Mouse (Mus musculus) small intestine, adult 2 months (tissue): ENCODE measurements around the gene Psen1.

Experiments
- CTCF ChIP-seq: fragments of 200-500 bp; IDR thresholded peaks from 2 replicates; pipeline ENCODE4 v1.5.1; 2012; ENCODE audit warnings: low read depth, mild to moderate bottlenecking, control low read depth, inconsistent platforms, low read length, moderate library complexity, mixed read lengths; ENCODE audit not compliant: insufficient replicate concordance, insufficient read length; ENCODE audit errors: extremely low read depth
- POLR2A ChIP-seq: fragments of 200-500 bp; IDR thresholded peaks from 2 replicates; pipeline ENCODE4 v1.6.1; 2012; ENCODE audit warnings: low read depth, mild to moderate bottlenecking, control low read depth, inconsistent platforms, low read length, moderate library complexity

DNA sequence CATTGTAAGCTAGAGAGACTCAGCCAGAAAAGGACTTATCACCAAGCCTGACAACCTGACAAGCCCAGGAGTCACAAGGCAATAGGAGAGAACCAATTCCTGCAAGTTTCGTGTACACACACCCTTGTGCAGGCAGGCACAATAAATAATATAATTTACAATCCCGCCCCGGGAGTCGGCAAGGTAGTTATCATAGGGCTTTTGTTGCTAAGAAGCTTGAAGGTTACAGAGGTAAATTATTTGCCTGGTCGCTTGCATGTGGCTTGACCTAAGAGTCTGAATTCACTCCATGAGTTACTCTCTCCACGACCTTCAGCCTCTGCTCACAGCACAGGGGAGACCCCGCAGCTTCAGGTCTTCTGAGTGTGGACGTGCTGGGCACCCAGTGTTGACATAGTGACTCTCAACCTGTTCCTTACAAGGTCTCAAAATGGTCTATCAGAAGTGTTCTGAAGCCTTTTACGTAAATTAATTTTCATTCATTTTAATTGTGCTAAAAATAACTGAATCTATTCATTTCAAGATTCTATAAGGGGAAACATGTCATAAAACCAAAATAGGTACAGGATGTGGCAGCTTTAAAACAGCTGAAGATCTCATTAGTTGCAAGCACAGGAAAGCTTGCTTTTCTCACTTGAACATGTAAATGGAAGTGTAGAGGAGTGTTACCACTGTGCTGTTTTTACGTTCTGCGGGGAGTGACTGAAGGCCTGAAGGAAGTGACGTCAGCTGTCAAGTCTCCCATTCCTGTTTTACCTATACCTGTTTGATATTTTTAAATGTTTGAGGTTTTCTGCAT is 38.8 kb downstream of the Psen1 start:
- TF ChIP-seq POLR2A (no peak), CTCF (no peak)
